Mouse (Mus musculus): ENCODE measurements around the gene Bri3bp.

GRCm38 (mm10) chr5:125472796-125473475, 31.6 kb downstream of the Bri3bp start:
- TF ChIP-seq POLR2A (IDR thresholded peaks at IDR 0.05; ENCODE audit: insufficient read depth, low read length) (no peak), CTCF (IDR thresholded peaks at IDR 0.05; ENCODE audit: low read depth, low read length) (no peak), EP300 (IDR thresholded peaks at IDR 0.05; ENCODE audit: insufficient read depth, low read depth, low read length) (no peak)
